Mouse (Mus musculus): Measurements from ENCODE around the gene Ifnl2.
"Not testable (repeated sequence)": the region's sequence is repeated elsewhere in the genome, so short reads cannot be mapped to it uniquely, and the experiment has no call there.

The Ifnl2 gene

DNA sequence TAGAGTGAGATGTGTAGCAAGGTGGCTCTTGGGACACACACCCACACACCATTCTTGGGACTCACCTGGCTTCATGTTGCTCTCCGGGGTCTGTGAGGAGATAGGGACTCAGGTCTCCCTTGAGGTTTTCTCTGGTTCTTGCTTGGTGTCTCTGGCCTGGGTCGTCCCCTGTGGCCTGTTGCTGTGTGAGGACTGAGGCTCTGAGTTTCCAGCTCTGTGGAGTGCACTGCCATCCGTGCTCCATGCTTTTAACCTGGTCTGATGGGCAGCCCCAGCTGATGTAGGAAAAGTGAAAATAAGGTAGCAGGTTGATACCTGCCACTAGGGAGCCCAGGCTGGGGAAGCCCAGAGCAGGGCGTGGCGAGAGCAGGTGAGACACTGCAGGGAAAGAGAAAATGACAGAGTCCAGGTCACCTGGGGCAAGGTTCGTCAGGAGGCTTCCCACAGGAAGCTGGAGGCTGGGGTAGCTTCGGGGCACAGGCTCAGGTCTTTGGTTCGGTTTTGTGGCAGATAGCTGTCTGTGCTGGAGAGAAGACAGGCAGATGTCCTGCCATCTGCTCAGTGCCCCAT is at the start of gene Ifnl2:
Gene Ifnl2, minus strand, starts transcription at position 51 of the 570 bp plus-strand sequence.
- not testable (repeated sequence) for DNase-seq (ENCODE audit: extremely low read depth, low read depth, low spot score)

DNA sequence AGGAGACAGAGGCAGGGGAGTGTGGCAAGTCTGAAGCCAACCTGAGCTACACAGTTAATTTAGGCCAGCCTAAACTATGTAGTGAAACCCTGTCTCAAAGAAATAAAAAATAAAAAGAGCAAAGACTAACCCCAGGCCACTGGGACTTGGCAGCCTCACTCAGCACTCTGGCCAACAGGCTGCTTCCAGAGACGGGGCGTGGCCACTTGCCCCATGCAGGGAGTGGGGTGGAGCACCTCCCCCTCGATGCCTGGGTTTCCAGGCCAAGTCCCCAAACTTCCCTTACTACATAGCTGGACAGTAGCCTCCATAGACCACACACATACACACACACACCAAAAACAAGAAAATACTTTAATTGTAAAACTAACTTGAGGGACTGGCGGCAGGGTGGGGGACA is 48.2 kb upstream of the Ifnl2 start:
- no peak for DNase-seq (ENCODE audit: extremely low read depth, low read depth, low spot score)

DNA sequence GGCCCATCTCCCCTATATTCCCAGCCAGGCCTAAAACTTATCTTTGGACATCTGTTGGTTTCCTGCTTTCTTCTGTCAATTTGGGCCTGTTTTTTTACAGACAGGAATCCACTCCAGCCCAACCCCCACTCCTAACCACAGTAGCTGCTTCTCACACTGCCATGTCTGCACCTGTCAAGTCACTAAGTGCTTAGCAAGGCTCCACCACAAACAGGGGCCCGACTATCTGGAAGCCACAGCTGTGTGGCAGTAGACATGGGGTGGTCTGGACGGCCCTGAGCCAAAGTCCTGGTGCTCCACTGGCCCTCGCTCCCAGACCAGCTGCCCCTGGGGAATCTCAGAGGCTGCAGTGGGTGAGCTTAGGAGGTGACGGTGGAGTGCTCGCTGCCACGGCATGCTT is 47.5 kb upstream of the Ifnl2 start:
- DNase-seq (ENCODE audit: extremely low read depth, low read depth, low spot score): no peak

- no peak for DNase-seq (ENCODE audit: extremely low read depth, low read depth, low spot score)
These were observed 46.8 kb upstream of the Ifnl2 start for GRCm38 (mm10) chr7:28557069-28557468.

DNA sequence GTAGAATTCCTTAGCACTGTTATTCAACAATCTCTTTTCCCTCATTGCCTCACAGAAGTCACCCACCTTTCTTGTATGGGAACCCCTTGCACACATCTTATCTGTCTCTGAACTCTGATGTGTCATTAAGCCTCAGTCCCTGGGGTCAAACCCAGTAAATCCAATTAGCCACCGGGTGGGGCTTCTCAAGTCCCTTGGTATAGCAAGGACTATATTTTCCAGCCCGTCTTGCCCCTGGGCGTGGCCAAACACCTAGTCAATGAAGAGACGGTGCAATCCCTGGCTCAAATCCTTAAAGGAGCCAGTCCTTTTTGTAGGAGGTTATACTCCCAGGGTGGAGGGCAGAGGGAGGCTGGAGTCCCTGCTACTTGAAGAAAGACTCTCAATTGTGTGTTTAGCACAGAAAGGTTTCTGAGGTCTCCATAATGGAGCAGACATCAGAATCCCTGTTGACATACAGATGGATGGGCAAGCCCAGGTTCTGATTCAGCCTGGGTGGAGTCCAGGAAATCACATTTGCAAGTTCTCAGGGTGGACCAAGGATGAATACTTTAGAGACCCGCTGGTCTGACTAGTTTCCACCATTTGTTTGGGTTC is 45.8 kb upstream of the Ifnl2 start:
- no peak for DNase-seq (ENCODE audit: extremely low read depth, low read depth, low spot score)

- no peak for DNase-seq (ENCODE audit: extremely low read depth, low read depth, low spot score)
These were observed 42.8 kb upstream of the Ifnl2 start for GRCm38 (mm10) chr7:28553076-28553475.

DNA sequence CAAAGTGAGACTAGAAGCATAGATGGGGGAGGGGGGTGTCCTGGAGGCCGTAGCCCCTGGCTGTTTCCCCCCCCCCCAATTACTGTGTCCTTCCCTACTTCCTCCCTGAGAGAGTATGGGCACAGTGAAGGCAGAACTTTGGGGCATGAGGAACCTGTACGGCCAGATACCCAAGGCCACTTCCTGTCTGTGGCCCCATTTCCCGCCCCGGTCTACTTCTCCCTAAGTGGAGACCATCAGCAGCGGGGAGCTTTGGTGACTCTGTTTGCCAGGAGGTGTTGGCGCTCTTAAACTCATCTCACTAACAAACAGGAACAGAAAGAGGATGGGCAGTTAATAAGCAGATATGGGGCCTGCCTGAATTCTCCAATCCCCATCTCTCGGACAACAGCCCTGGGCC is 37.4 kb upstream of the Ifnl2 start:
- DNase-seq (ENCODE audit: extremely low read depth, low read depth, low spot score): no peak

DNA sequence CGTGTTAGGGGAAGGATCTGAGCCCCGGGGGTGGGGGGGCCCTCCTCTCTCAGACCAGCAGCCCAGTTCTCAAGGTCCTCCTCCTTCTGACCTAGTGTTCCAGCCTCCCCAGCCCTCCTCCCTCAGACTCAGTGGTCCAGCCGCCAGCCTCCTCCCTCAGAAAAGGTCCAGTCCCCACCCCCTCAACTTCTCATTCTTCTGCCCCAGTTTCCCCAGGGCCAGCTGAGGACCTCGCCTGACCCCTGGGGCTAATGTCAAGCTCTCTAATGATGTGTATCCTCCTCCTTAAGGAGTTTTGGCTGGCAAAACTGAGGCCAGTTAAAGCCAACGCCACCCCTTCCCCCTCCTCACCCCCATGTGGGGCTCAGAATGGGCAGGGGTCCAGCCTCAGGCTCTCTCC is 36.9 kb upstream of the Ifnl2 start, which contains the start of gene Nccrp1:
Gene Nccrp1, minus strand, starts transcription at position 101 of the 400 bp plus-strand sequence.
- DNase-seq (ENCODE audit: extremely low read depth, low read depth, low spot score): no peak

DNA sequence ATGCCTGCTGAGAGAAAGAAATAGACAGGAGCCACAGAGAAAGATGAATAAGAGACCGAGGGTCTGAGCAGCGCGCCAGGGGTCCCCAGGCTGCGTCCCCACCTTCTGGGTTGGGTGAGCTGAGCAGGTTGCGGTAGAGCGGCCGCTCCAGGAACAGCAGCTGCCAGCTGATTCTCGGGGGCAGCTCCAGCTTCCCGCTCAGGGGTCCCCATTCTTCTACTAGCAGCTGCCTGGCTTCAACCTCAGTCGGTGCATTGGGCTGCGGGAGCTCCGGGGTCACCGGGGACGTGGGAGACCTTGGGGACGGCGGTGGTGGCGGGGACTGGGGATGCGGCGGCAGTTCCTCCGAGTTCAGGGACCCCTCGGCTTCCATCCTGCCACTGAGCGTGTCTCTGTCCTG is 36.4 kb upstream of the Ifnl2 start:
- DNase-seq (ENCODE audit: extremely low read depth, low read depth, low spot score): no peak

GRCm38 (mm10) chr7:28545891-28546210 is 35.6 kb upstream of the Ifnl2 start:
- DNase-seq (ENCODE audit: extremely low read depth, low read depth, low spot score): no peak

- no peak for DNase-seq (ENCODE audit: extremely low read depth, low read depth, low spot score)
These were observed 35.0 kb upstream of the Ifnl2 start for GRCm38 (mm10) chr7:28545048-28545890.

- no peak for DNase-seq (ENCODE audit: extremely low read depth, low read depth, low spot score)
These were observed 33.9 kb upstream of the Ifnl2 start for GRCm38 (mm10) chr7:28544051-28544601.

- DNase-seq (ENCODE audit: extremely low read depth, low read depth, low spot score): no peak
These were observed 30.3 kb upstream of the Ifnl2 start, which contains the start of gene Sycn for GRCm38 (mm10) chr7:28540526-28540925. TSS of gene Sycn (plus strand) at chr7:28540885.

GRCm38 (mm10) chr7:28538886-28539285 is 28.6 kb upstream of the Ifnl2 start:
- DNase-seq (ENCODE audit: extremely low read depth, low read depth, low spot score): not testable (repeated sequence)

DNA sequence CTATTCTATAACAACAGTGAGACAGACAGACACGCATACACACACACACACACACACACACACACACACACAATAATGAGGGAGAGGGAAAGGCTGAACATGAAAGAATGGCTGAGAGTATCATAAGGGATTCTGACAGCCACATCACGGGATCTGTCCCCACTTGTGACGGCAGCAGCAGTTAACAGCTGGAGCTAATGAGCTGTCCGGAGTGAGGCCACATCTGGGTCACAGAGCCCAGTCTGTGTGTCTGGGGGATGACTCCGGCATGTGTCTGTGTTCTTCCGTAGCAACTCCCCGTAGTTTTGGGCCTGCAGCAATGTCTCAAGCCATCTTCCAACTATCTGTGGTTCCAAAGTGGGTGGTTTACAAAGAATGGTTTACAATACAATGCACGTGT is 21.8 kb upstream of the Ifnl2 start:
- DNase-seq (ENCODE audit: extremely low read depth, low read depth, low spot score): no peak

- DNase-seq (ENCODE audit: extremely low read depth, low read depth, low spot score): no peak
These were observed 17.9 kb upstream of the Ifnl2 start for GRCm38 (mm10) chr7:28527922-28528719.

DNA sequence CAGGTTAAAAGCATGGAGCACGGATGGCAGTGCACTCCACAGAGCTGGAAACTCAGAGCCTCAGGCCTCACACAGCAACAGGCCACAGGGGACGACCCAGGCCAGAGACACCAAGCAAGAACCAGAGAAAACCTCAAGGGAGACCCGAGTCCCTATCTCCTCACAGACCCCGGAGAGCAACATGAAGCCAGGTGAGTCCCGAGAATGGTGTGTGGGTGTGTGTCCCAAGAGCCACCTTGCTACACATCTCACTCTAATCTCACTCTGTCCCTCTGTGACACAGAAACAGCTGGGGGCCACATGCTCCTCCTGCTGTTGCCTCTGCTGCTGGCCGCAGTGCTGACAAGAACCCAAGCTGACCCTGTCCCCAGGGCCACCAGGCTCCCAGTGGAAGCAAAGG is 12.3 kb upstream of the Ifnl2 start, which contains the start of gene Ifnl3:
Gene Ifnl3, plus strand, starts transcription at position 301 of the 400 bp plus-strand sequence.
- not testable (repeated sequence) for DNase-seq (ENCODE audit: extremely low read depth, low read depth, low spot score)

DNA sequence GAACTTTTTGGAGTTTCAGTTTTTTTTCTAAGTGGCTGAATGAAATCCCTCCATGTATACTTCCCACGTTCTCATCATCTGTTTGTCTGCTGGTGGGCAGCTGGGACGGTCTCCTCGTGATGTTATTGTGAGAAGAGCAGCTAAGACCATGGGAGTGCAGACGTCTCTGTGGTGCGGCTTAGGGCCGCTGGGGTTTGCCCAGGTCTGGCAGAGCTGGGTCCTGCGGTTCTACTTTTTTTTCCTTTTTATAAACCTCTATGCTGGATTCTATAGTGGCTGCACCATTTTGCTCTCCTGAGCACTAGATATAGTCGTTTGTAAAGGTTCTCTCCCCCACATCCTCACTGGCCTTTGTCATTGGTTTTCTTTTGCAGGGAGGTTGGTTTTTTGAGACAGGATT is 1.2 kb upstream of the Ifnl2 start:
- no peak for DNase-seq (ENCODE audit: extremely low read depth, low read depth, low spot score)

GRCm38 (mm10) chr7:28509121-28509520 is 1.1 kb downstream of the Ifnl2 start:
- DNase-seq (ENCODE audit: extremely low read depth, low read depth, low spot score): not testable (repeated sequence)

GRCm38 (mm10) chr7:28505585-28505984 is 4.7 kb downstream of the Ifnl2 start:
- no peak for DNase-seq (ENCODE audit: extremely low read depth, low read depth, low spot score)

GRCm38 (mm10) chr7:28495426-28495825 is 14.8 kb downstream of the Ifnl2 start:
- DNase-seq (ENCODE audit: extremely low read depth, low read depth, low spot score): no peak

Data from fat pad, adult 2 months (tissue).